Mouse (Mus musculus) megakaryocyte, embryonic 14.5 days (primary cell): Measurements from ENCODE around the gene Lyrm7.

Experiments used
- FLI1 ChIP-seq: IDR thresholded peaks from 2 replicates; pipeline ENCODE4 v1.6.1; 2012; ENCODE audit warnings: low read length, inconsistent platforms, mixed read lengths
- GATA1 ChIP-seq: IDR thresholded peaks from 3 replicates; pipeline ENCODE4 v1.6.1; 2012; ENCODE audit warnings: mixed read lengths, low read length, inconsistent platforms, borderline replicate concordance

GRCm38 (mm10) chr11:54805196-54805595 is 55.5 kb downstream of the Lyrm7 start:
- TF ChIP-seq GATA1, result no peak
- no peak for TF ChIP-seq FLI1
